Mouse (Mus musculus): ENCODE measurements around the gene Flad1. TPM values are rescaled to one million over a fixed set of nuclear protein-coding genes. Genes with fewer than 3 reads are reported as not detected.

Flad1 gene
- polyA plus RNA-seq, 1 experiment from 2014 or later = 35.0 TPM

- Histone ChIP-seq H3K4me2 (replicated peaks; ENCODE audit: low read depth, low read length) (no peak overlapping the region), H3K36me3 (ENCODE audit: insufficient read depth, low read length) (no peaks in the 10 kb centered on the region), H3K27me3 (ENCODE audit: insufficient read depth, low read length) (no peaks in the 10 kb centered on the region), H3K9ac (replicated peaks; ENCODE audit: low read length) (no peak overlapping the region), H3K9me3 (ENCODE audit: low read length) (no peaks in the 10 kb centered on the region), H3K4me3 (ENCODE audit: low read length) (no peak overlapping the region), H3K27ac (ENCODE audit: low read length) (peak overlapping the region; percentile 45), H3K4me1 (ENCODE audit: insufficient read depth, low read length) (peaks cover 12% of the 10 kb centered on the region)
- 75% methylated on average over 6 of the region's 6 CpGs for WGBS
- ATAC-seq (ENCODE audit: low FRiP score, low TSS enrichment) = peak; percentile 71
Observed at GRCm38 (mm10) chr3:89355512-89355902, 56.2 kb downstream of the Flad1 start.

DNA sequence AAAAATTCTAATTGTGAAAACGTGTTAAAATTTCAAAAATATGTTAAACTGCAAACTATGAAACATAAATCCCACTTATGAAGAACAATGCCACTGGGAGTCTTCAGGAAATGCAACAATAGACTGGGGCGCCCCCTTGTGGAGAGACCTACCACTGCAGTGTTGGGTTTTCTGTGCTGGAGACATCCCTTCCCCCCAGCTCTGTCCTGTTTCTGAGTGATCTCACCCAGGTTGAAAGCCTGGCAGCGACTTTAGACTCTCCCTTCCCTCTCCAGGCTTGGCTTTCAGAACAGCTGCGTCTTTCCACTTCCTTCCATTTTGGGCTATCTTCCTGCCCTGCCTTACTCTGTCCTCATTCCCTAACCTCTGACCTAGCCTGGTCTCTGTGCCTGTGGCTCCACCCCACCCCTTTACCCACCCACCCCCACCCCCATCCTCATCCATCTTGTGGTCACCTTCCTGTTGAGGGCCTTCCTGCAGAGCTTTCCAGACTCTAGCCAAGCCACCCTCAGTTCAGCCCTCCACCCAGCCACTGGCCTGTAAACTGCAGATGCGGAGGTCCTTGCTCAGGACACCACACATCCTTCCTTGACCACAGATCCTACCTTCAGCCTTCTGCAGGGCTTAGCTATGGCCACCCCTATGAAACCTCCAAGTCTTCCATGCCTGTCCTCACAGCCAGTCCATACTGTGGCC lies 56.7 kb downstream of the Flad1 start:
- Histone ChIP-seq H3K27ac (ENCODE audit: low read length) (peak overlapping the region; percentile 45), H3K36me3 (ENCODE audit: insufficient read depth, low read length) (no peaks in the 10 kb centered on the region), H3K4me3 (ENCODE audit: low read length) (no peak overlapping the region), H3K4me1 (ENCODE audit: insufficient read depth, low read length) (peaks cover 17% of the 10 kb centered on the region), H3K9ac (replicated peaks; ENCODE audit: low read length) (no peak overlapping the region), H3K4me2 (replicated peaks; ENCODE audit: low read depth, low read length) (no peak overlapping the region), H3K27me3 (ENCODE audit: insufficient read depth, low read length) (no peaks in the 10 kb centered on the region), H3K9me3 (ENCODE audit: low read length) (no peaks in the 10 kb centered on the region)
- WGBS = 14% methylated on average over 5 of the region's 5 CpGs
- peak; percentile 25 for ATAC-seq (ENCODE audit: low FRiP score, low TSS enrichment)

GRCm38 (mm10) chr3:89351271-89351670 lies 60.4 kb downstream of the Flad1 start:
- Histone ChIP-seq H3K27ac (ENCODE audit: low read length) (no peak overlapping the region), H3K4me1 (ENCODE audit: insufficient read depth, low read length) (peaks cover 28% of the 10 kb centered on the region), H3K4me2 (replicated peaks; ENCODE audit: low read depth, low read length) (no peak overlapping the region), H3K9ac (replicated peaks; ENCODE audit: low read length) (no peak overlapping the region), H3K9me3 (ENCODE audit: low read length) (no peaks in the 10 kb centered on the region), H3K27me3 (ENCODE audit: insufficient read depth, low read length) (no peaks in the 10 kb centered on the region), H3K4me3 (ENCODE audit: low read length) (no peak overlapping the region), H3K36me3 (ENCODE audit: insufficient read depth, low read length) (no peaks in the 10 kb centered on the region)
- no peak for ATAC-seq (ENCODE audit: low FRiP score, low TSS enrichment)
- 49% methylated on average over 5 of the region's 5 CpGs for WGBS

Other genes with a start within 250 kb of the Flad1 start
- gene Clk2, start 247.1 kb downstream of the Flad1 start, polyA plus RNA-seq (2015; fragmentation: Nextera tagmentation; extraction: Ambion mirVana) = 29.1 and 30.6 TPM in 2 replicates
- gene Scamp3, start 234.4 kb downstream of the Flad1 start, polyA plus RNA-seq (2015; fragmentation: Nextera tagmentation; extraction: Ambion mirVana) = 140 TPM in 2 replicates
- 43.6 and 51.2 TPM in 2 replicates for gene Fam189b, start 228.7 kb downstream of the Flad1 start, polyA plus RNA-seq (2015; fragmentation: Nextera tagmentation; extraction: Ambion mirVana)
- 54.9 and 56.1 TPM in 2 replicates for gene Gba, start 208.9 kb downstream of the Flad1 start, polyA plus RNA-seq (2015; fragmentation: Nextera tagmentation; extraction: Ambion mirVana)
- gene Thbs3, start 196.7 kb downstream of the Flad1 start, polyA plus RNA-seq (2015; fragmentation: Nextera tagmentation; extraction: Ambion mirVana) = 18.2 and 18.4 TPM in 2 replicates
- gene Mtx1, start 184.8 kb downstream of the Flad1 start, polyA plus RNA-seq (2015; fragmentation: Nextera tagmentation; extraction: Ambion mirVana) = 227 and 235 TPM in 2 replicates
- 20.0 and 23.6 TPM in 2 replicates for gene Muc1, start 182.8 kb downstream of the Flad1 start, polyA plus RNA-seq (2015; fragmentation: Nextera tagmentation; extraction: Ambion mirVana)
- gene Krtcap2, start 165.9 kb downstream of the Flad1 start, polyA plus RNA-seq (2015; fragmentation: Nextera tagmentation; extraction: Ambion mirVana) = 272 and 300 TPM in 2 replicates
- 4.7 and 6.0 TPM in 2 replicates for gene Trim46, start 165.6 kb downstream of the Flad1 start, polyA plus RNA-seq (2015; fragmentation: Nextera tagmentation; extraction: Ambion mirVana)
- gene Dpm3, start 152.5 kb downstream of the Flad1 start, polyA plus RNA-seq (2015; fragmentation: Nextera tagmentation; extraction: Ambion mirVana) = 127 and 146 TPM in 2 replicates
- gene Slc50a1, start 141.3 kb downstream of the Flad1 start, polyA plus RNA-seq (2015; fragmentation: Nextera tagmentation; extraction: Ambion mirVana) = 58.8 and 64.3 TPM in 2 replicates
- 81.9 and 86.7 TPM in 2 replicates for gene Efna1, start 130.7 kb downstream of the Flad1 start, polyA plus RNA-seq (2015; fragmentation: Nextera tagmentation; extraction: Ambion mirVana)
- gene Efna3, start 88.9 kb downstream of the Flad1 start, polyA plus RNA-seq (2015; fragmentation: Nextera tagmentation; extraction: Ambion mirVana) = 11.5 and 11.8 TPM in 2 replicates
- gene Efna4, start 73.8 kb downstream of the Flad1 start, polyA plus RNA-seq (2015; fragmentation: Nextera tagmentation; extraction: Ambion mirVana) = 29.2 and 31.3 TPM in 2 replicates
- 107 and 108 TPM in 2 replicates for gene Adam15, start 61.9 kb downstream of the Flad1 start, polyA plus RNA-seq (2015; fragmentation: Nextera tagmentation; extraction: Ambion mirVana)
- gene Dcst2, start 49.9 kb downstream of the Flad1 start, polyA plus RNA-seq (2015; fragmentation: Nextera tagmentation; extraction: Ambion mirVana) = 0.32 and 0.35 TPM in 2 replicates
- 2.9 and 3.3 TPM in 2 replicates for gene Dcst1, start 46.6 kb downstream of the Flad1 start, polyA plus RNA-seq (2015; fragmentation: Nextera tagmentation; extraction: Ambion mirVana)
- 3.3 and 3.5 TPM in 2 replicates for gene Zbtb7b, start 17.1 kb downstream of the Flad1 start, polyA plus RNA-seq (2015; fragmentation: Nextera tagmentation; extraction: Ambion mirVana)
- gene Lenep, start 9.1 kb downstream of the Flad1 start, polyA plus RNA-seq (2015; fragmentation: Nextera tagmentation; extraction: Ambion mirVana) = 0.18 and 1.3 TPM in 2 replicates
- 483 and 495 TPM in 2 replicates for gene Cks1b, start 6.5 kb upstream of the Flad1 start, polyA plus RNA-seq (2015; fragmentation: Nextera tagmentation; extraction: Ambion mirVana)
- gene Shc1, start 6.6 kb upstream of the Flad1 start, polyA plus RNA-seq (2015; fragmentation: Nextera tagmentation; extraction: Ambion mirVana) = 115 and 118 TPM in 2 replicates
- gene Pygo2, start 18.3 kb upstream of the Flad1 start, polyA plus RNA-seq (2015; fragmentation: Nextera tagmentation; extraction: Ambion mirVana) = 38.9 and 41.2 TPM in 2 replicates
- gene Pbxip1, start 24.8 kb upstream of the Flad1 start, polyA plus RNA-seq (2015; fragmentation: Nextera tagmentation; extraction: Ambion mirVana) = 47.5 and 51.7 TPM in 2 replicates
- gene Pmvk, start 42.7 kb upstream of the Flad1 start, polyA plus RNA-seq (2015; fragmentation: Nextera tagmentation; extraction: Ambion mirVana) = 56.1 and 59.3 TPM in 2 replicates
- 2.5 and 2.6 TPM in 2 replicates for gene Kcnn3, start 108.3 kb upstream of the Flad1 start, polyA plus RNA-seq (2015; fragmentation: Nextera tagmentation; extraction: Ambion mirVana)

All from kidney, embryonic 16.5 days (tissue).